Mouse (Mus musculus) neural tube, embryonic 15.5 days (tissue): ENCODE measurements at regions not wholly inside any gene's neighbourhood (a gene's known extent, or its start where the extent isn't known, plus 50 kb on each side); places are given as distances from the start of the nearest gene placed in this dataset.

Experiments
- ATAC-seq: fragments of 200-750 bp; cut with Nextera tagmentation; 2 replicates; pipeline ENCODE4 v1.8.0; 2017; ENCODE audit warnings: mild to moderate bottlenecking, moderate TSS enrichment, moderate library complexity; ENCODE audit not compliant: low FRiP score
- H3K27ac ChIP-seq: fragments of 300-500 bp; sonication (generic); replicated peaks from 2 replicates; pipeline ENCODE4 v1.5.1; 2015; ENCODE audit warnings: mild to moderate bottlenecking, inconsistent platforms
- H3K27me3 ChIP-seq: fragments of 300-500 bp; sonication (generic); replicated peaks from 2 replicates; pipeline ENCODE4 v1.6.1; 2015; ENCODE audit warnings: inconsistent platforms
- H3K36me3 ChIP-seq: fragments of 300-500 bp; sonication (generic); 2 replicates; pipeline ENCODE4 v1.6.1; 2015; ENCODE audit warnings: inconsistent platforms
- H3K4me1 ChIP-seq: fragments of 300-500 bp; sonication (generic); 2 replicates; pipeline ENCODE4 v1.6.1; 2015; ENCODE audit warnings: inconsistent platforms
- H3K4me2 ChIP-seq: fragments of 300-500 bp; sonication (generic); 2 replicates; pipeline ENCODE4 v1.6.1; 2015; ENCODE audit warnings: inconsistent platforms, mild to moderate bottlenecking, moderate library complexity
- H3K4me3 ChIP-seq: fragments of 300-500 bp; sonication (generic); replicated peaks from 2 replicates; pipeline ENCODE4 v1.5.1; 2015; ENCODE audit warnings: mild to moderate bottlenecking, inconsistent platforms
- H3K9ac ChIP-seq: fragments of 300-500 bp; sonication (generic); replicated peaks from 2 replicates; pipeline ENCODE4 v1.6.1; 2015; ENCODE audit warnings: mild to moderate bottlenecking, inconsistent platforms
- H3K9me3 ChIP-seq: fragments of 300-500 bp; sonication (generic); replicated peaks from 2 replicates; pipeline ENCODE4 v1.6.1; 2016; ENCODE audit warnings: inconsistent platforms
- WGBS: fragments of 180-500 bp; shearing (Covaris S2); methylation state at CpG from one replicate; pipeline ENCODE4 v1.1.7; 2015; ENCODE audit warnings: mixed read lengths; 5-methylcytosine and 5-hydroxymethylcytosine counted together

DNA sequence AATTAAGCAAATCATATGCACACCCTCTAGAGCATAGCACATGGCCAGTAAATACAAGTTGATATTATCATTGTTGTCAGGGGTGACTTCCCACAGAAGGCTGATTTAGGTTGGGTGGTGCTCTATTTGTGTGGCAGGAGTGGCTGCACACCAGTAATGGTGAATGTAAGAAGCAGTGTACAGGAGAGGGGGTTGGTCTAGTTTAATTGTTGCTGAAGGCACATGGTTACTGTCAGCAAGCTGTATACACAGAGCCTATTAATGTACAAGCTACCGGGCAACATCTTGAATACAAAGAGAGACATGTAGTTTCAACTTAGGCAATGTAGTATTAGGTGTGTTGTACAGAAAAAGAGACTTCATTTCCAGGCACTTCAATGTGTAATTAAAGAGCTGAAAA, 280.6 kb upstream of the Pkn2 start:
- H3K27me3 ChIP-seq = no peaks in the 10 kb centered on the region
- peaks cover 7% of the 10 kb centered on the region; the same call in 1 of the 2 replicates for H3K4me1 ChIP-seq
- no peak overlapping the region for H3K4me3 ChIP-seq
- H3K4me2 ChIP-seq = no peak overlapping the region
- no peak overlapping the region for H3K9ac ChIP-seq
- WGBS = 51% methylated on average over 1 of the region's 1 CpGs
- H3K27ac ChIP-seq = no peak overlapping the region
- no peak for ATAC-seq
- H3K36me3 ChIP-seq = no peaks in the 10 kb centered on the region
- no peaks in the 10 kb centered on the region for H3K9me3 ChIP-seq

- no peaks in the 10 kb centered on the region for H3K9me3 ChIP-seq
- no peaks in the 10 kb centered on the region for H3K36me3 ChIP-seq
- H3K9ac ChIP-seq = no peak overlapping the region
- peaks cover 7% of the 10 kb centered on the region; the same call in 1 of the 2 replicates for H3K4me1 ChIP-seq
- H3K4me3 ChIP-seq = no peak overlapping the region
- ATAC-seq = no peak
- H3K4me2 ChIP-seq = no peak overlapping the region
- WGBS = 79% methylated on average over 6 of the region's 6 CpGs
- H3K27ac ChIP-seq = no peak overlapping the region
- H3K27me3 ChIP-seq = no peaks in the 10 kb centered on the region
These were observed 280.2 kb upstream of the Pkn2 start for GRCm38 (mm10) chr3:143161993-143162392.

DNA sequence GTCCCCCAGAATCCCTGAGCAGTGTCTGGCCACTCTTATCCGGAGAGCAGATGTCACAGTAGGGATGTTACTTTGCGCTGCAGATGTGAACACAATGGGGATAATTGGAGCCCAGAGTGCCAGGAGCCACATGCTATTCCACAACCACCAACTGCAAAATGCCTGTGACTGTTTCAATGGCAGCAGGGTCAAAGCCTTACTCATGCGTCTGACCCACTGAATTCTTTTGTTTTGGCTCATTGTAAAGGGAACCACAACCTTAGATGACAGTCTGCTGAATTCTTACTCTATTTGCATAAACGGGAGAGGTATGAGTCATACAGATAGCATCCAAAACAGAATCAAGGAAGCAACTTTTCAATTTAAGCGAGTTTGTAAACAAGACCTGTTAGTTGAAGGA, 276.8 kb upstream of the Pkn2 start:
- Histone ChIP-seq H3K9ac (no peak overlapping the region), H3K9me3 (no peaks in the 10 kb centered on the region), H3K36me3 (no peaks in the 10 kb centered on the region), H3K27ac (no peak overlapping the region), H3K4me2 (no peak overlapping the region), H3K4me3 (no peak overlapping the region), H3K27me3 (no peaks in the 10 kb centered on the region), H3K4me1 (peaks cover 7% of the 10 kb centered on the region; the same call in 1 of the 2 replicates)
- ATAC-seq = no peak
- 34% methylated on average over 5 of the region's 5 CpGs for WGBS

- no peak for ATAC-seq
- Histone ChIP-seq H3K27me3 (no peaks in the 10 kb centered on the region), H3K9ac (no peak overlapping the region), H3K9me3 (no peaks in the 10 kb centered on the region), H3K36me3 (no peaks in the 10 kb centered on the region), H3K4me1 (no peaks in the 10 kb centered on the region), H3K4me2 (no peak overlapping the region), H3K27ac (no peak overlapping the region), H3K4me3 (no peak overlapping the region)
These were observed 275.1 kb upstream of the Pkn2 start for GRCm38 (mm10) chr3:143156733-143157524.

- Histone ChIP-seq H3K9ac (no peak overlapping the region), H3K4me2 (no peak overlapping the region), H3K4me1 (no peaks in the 10 kb centered on the region), H3K4me3 (no peak overlapping the region), H3K27ac (no peak overlapping the region), H3K9me3 (no peaks in the 10 kb centered on the region), H3K36me3 (no peaks in the 10 kb centered on the region), H3K27me3 (no peaks in the 10 kb centered on the region)
- WGBS = 60% methylated on average over 1 of the region's 1 CpGs
- no peak for ATAC-seq
These were observed 274.4 kb upstream of the Pkn2 start for GRCm38 (mm10) chr3:143156174-143156573.

DNA sequence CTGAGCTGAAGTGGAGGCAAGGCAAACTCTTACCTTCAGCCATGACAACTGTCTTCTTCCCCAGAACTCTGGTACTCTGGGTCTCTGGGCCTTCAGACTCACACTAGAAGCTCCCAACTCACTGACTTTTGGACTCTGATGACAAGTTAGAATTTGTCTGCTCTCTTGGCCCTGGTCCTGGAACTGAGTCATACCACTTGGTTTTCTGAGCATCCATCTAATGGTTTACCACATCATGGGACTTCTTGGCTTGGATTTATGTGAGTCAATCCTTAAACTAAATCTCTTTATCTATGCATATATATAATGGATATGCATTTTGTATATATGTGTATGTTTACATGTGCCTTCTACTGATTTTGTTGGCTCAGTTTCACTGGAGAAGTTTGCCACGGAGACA, 273.8 kb upstream of the Pkn2 start:
- H3K9ac ChIP-seq = no peak overlapping the region
- no peak overlapping the region for H3K27ac ChIP-seq
- H3K4me2 ChIP-seq = no peak overlapping the region
- no peaks in the 10 kb centered on the region for H3K4me1 ChIP-seq
- no peak overlapping the region for H3K4me3 ChIP-seq
- H3K9me3 ChIP-seq = no peaks in the 10 kb centered on the region
- 91% methylated on average over 1 of the region's 1 CpGs for WGBS
- ATAC-seq = no peak
- H3K27me3 ChIP-seq = no peaks in the 10 kb centered on the region
- H3K36me3 ChIP-seq = no peaks in the 10 kb centered on the region

DNA sequence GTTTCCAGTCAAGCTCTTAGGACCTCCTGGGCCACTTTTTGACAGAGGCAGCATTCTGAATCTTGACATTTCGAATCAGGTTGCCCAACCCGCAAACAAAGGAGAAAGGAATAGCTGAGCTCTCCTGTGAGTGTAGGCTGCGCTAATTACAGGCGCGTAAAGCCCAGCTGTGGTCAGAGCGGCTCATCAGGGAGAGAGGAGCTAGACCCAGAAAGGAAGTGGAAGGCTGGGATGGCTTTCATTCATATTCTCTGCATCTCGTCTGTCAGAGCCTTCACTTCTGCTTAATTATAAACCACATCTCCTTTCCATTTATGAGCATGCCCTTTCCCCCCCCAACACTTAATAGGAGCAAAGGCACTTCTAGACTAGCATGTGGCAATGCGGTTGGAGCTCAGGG, 265.7 kb upstream of the Pkn2 start:
- no peak for ATAC-seq
- WGBS = 55% methylated on average over 8 of the region's 8 CpGs
- no peak overlapping the region for H3K9ac ChIP-seq
- H3K4me3 ChIP-seq = no peak overlapping the region
- no peaks in the 10 kb centered on the region for H3K27me3 ChIP-seq
- H3K36me3 ChIP-seq = no peaks in the 10 kb centered on the region
- H3K27ac ChIP-seq = no peak overlapping the region
- no peak overlapping the region for H3K4me2 ChIP-seq
- H3K4me1 ChIP-seq = no peaks in the 10 kb centered on the region
- H3K9me3 ChIP-seq = no peaks in the 10 kb centered on the region

GRCm38 (mm10) chr3:143138952-143139351, 257.1 kb upstream of the Pkn2 start:
- H3K4me2 ChIP-seq = no peak overlapping the region
- H3K4me1 ChIP-seq = no peaks in the 10 kb centered on the region
- 0 out of 2 replicates have a peak, but pooled peaks cover 2% of the 10 kb centered on the region for H3K27me3 ChIP-seq
- no peaks in the 10 kb centered on the region for H3K9me3 ChIP-seq
- WGBS = 86% methylated on average over 3 of the region's 3 CpGs
- no peak overlapping the region for H3K27ac ChIP-seq
- no peak overlapping the region for H3K9ac ChIP-seq
- H3K4me3 ChIP-seq = no peak overlapping the region
- no peak for ATAC-seq
- H3K36me3 ChIP-seq = no peaks in the 10 kb centered on the region

- Histone ChIP-seq H3K9ac (no peak overlapping the region), H3K4me3 (no peak overlapping the region), H3K9me3 (no peaks in the 10 kb centered on the region), H3K36me3 (no peaks in the 10 kb centered on the region), H3K27ac (no peak overlapping the region), H3K27me3 (0 out of 2 replicates have a peak, but pooled peaks cover 2% of the 10 kb centered on the region), H3K4me1 (no peaks in the 10 kb centered on the region), H3K4me2 (no peak overlapping the region)
- 32% methylated on average over 2 of the region's 2 CpGs for WGBS
- ATAC-seq = peak; percentile 47; the same call in 1 of the 2 replicates
These were observed 252.7 kb upstream of the Pkn2 start for GRCm38 (mm10) chr3:143134528-143134927.

DNA sequence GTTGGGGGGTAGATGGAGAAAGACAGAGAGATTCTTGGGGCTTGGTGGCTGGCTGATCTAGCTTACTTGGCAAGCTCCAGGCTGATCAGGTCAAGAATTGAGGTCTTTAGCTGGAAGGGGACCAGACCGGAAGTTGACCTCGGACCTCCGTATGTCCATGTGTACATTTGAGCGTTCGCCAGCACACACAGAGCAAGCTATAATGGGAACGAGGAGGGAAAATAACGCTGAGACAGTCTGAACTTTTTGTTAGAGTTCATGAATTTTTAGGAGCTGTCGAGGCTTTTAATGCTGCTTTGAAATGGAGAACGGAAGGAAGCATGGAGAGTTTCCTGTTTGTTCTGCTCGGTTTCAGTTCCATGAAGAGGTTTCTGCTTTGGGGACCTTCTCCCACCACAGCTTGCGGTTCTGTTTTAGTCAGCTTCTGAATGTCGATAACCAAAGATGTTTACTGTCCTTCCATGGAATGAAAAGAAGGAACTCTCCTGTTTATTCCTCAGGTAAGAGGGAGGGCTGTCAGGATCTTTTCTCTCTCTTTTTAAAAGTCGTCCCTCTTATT, 226.0 kb upstream of the Pkn2 start:
- H3K4me2 ChIP-seq = no peak overlapping the region
- 70% methylated on average over 13 of the region's 13 CpGs for WGBS
- no peaks in the 10 kb centered on the region for H3K36me3 ChIP-seq
- no peaks in the 10 kb centered on the region for H3K9me3 ChIP-seq
- no peak overlapping the region for H3K4me3 ChIP-seq
- no peak for ATAC-seq
- no peak overlapping the region for H3K9ac ChIP-seq
- no peak overlapping the region for H3K27ac ChIP-seq
- 0 out of 2 replicates have a peak, but pooled peaks cover 3% of the 10 kb centered on the region for H3K27me3 ChIP-seq
- peaks cover 9% of the 10 kb centered on the region for H3K4me1 ChIP-seq

DNA sequence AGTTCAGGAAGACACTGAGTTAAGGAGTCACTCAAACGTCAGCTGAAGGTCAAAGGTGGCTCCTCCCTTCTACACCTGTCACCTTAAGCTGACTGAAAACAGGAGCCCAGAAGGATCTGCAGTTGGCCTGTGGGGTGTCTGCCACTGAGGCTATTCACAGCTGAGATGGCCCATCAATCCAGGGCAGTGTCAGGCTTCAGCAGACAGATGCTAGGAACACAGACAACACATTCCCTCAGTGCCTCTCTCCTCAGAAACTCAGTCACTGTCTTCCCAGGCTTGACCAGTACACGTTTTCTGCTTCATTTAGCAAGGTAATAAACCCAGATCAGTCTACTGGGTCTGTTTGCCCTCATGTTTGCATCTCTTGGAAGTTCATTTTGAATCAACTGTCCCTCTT, 222.9 kb upstream of the Pkn2 start:
- H3K4me2 ChIP-seq = no peak overlapping the region
- no peak overlapping the region for H3K4me3 ChIP-seq
- H3K27ac ChIP-seq = no peak overlapping the region
- H3K9me3 ChIP-seq = no peaks in the 10 kb centered on the region
- H3K4me1 ChIP-seq = peaks cover 25% of the 10 kb centered on the region
- 20% methylated on average over 2 of the region's 2 CpGs for WGBS
- no peak for ATAC-seq
- H3K36me3 ChIP-seq = no peaks in the 10 kb centered on the region
- H3K27me3 ChIP-seq = 0 out of 2 replicates have a peak, but pooled peaks cover 3% of the 10 kb centered on the region
- no peak overlapping the region for H3K9ac ChIP-seq

- Histone ChIP-seq H3K4me2 (no peak overlapping the region), H3K4me3 (no peak overlapping the region), H3K9me3 (no peaks in the 10 kb centered on the region), H3K9ac (no peak overlapping the region), H3K4me1 (peaks cover 25% of the 10 kb centered on the region), H3K27me3 (0 out of 2 replicates have a peak, but pooled peaks cover 3% of the 10 kb centered on the region), H3K27ac (no peak overlapping the region), H3K36me3 (no peaks in the 10 kb centered on the region)
- 20% methylated on average over 3 of the region's 3 CpGs for WGBS
- ATAC-seq = no peak
These were observed 221.5 kb upstream of the Pkn2 start for GRCm38 (mm10) chr3:143103333-143103732.
